Mouse (Mus musculus) gastrocnemius, adult 18-20 months (tissue): Measurements from ENCODE around the gene 9530077C05Rik. TPM values are rescaled to one million over a fixed set of nuclear protein-coding genes. Genes with fewer than 3 reads are reported as not detected.

Source experiments
- DNase-seq: peaks from one replicate; pipeline ENCODE4 v3.0.0; 2021; ENCODE audit warnings: low spot score
- total RNA-seq, 2 experiments: library from RNA; stranded (reverse); gene quantifications; 2 replicates each; pipeline ENCODE4 v1.2.3; 2021

9530077C05Rik gene
- total RNA-seq, 2 experiments from 2014 or later = 0.32 to 0.38 TPM

DNA sequence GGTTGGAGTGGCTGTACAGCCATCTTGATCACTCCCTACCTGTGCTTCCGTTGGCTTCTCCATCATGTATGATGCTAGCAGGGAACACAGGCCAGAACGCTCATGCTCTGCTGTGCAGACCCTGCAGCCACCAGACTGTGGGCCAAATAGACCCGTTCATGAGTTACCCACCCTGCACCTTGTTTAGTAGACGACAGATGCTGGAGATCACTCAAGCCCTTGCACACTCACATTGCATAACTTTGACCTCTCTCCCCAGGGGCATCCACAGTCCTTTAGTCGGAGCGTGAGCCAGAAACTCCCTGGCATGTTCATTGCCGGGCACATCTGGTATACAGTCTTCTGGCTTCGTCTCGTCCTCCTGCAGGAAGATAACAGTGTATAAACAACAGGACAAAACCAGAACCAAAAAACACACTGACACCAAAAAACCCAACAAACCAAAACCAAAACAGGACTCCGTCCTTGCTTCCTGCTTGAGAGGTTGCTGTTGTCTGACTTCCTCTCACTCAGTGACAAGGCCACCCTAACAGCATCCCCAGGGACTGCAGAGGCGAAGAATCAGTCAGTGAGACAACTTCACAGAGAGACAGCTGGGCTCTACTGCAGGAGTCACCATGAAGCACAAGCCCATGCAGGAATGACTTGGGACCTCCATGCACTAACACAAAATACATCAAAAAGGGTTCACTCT, 46.0 kb downstream of the 9530077C05Rik start:
- no peak for DNase-seq

DNA sequence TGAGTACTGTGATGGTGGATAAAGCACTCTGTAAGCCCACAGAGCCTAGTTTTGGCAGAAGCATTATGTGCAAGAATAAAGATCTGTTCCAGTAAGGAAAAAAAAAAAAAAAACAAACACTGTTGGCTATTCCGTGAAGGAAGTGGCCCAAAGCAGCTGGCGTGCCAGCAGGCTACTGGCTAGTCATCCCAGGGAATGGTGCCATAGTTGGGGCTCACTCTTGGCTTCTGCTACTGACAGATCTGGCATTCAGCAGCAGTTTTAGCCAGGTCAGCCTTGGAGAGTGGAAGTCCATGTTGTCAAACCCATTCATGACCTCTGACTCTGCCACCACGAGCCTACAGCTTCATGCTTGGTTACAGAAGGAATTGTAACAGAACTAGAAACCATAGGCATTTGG, 50.6 kb downstream of the 9530077C05Rik start:
- DNase-seq = peak; percentile 39

DNA sequence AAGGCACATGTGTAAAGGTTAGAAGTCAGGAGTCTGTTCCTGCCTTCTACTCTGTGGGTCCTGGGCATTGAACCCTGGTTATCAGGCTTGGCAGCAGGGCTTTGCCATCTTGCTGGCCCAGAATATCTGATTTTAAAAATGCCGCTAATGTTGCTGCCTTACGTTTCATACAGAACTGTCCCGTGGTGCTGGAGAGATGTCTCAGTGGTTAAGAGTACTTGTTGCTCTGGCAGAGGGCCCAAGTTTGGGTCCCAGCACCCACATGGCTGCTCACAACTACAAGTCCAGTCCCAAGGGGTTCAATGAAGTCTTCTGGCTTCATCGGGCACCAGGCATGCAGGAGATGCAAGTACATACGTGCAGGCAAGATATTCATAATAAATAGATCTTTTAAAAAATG, 54.9 kb downstream of the 9530077C05Rik start:
- no peak for DNase-seq

DNA sequence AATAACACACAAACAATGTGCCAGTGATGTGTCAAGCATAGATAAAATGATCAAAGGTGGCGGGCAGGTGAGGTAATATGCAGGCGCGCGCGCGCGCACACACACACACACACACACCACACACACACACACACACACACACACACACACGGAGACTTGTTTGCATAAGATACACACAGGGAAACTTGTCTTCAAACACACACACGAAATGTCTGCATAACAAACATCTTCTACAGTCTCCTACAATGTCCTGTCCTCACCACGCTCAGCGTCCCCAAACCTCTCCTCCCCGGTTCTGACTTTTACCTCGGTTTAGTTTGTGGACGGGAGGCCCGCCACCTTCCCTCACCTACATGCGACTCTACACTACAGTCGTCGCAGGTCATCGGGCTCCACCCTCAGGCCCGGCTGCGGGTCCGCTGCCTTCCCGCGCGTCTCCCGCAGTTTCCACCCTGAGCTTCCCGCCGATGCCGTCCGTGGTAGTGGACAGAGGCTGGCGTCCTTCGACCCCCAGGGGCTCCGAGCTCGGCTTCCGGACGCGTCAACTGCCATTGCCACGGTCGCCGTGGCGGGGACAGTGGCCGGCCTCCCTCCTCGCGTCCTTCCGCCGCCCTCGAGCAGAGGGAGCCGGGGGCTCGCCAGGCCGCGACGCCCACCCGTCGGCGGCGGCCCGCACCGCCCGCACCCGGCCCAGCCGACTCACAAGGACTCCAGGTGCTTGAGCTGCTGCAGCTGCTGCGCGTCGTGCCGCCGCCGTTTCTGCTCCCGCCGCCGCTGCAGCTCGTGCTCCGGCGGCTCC, 56.3 kb downstream of the 9530077C05Rik start:
- no peak for DNase-seq

DNA sequence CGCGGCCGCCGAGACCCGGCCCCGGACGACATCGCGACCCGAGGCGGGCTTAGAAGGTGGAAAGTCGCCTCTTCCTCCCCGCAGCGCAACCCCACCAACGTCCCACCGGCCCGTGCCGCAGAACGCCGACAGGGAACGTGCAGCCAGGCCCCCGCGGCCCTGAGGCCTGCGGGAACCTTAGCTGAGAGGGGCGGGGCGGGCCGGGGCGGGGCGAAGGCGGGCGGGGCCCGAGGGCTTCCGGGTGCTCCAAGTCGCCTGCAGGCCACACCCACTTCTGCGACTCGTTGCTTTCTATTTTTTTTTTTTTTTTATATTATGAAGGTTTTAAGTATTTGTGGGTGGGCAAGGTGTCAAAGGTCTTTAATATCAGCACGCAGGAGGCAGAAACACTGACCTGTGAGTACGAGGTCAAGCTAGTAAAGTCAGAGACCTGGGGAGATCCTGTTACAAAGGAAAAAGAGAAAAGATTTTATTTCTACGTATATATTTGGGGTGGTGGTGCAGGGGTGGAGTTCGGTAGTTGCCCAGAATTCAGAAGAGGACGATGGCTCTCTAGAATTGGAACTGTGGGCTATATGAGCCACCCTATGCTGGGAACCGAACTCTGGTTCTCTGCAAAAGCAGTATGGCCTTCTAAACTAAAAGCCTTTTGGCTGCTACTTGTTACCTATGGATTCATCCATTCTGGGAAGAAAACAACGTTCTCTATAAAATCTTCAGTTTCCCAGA, 57.0 kb downstream of the 9530077C05Rik start:
- DNase-seq = peak; percentile 56

DNA sequence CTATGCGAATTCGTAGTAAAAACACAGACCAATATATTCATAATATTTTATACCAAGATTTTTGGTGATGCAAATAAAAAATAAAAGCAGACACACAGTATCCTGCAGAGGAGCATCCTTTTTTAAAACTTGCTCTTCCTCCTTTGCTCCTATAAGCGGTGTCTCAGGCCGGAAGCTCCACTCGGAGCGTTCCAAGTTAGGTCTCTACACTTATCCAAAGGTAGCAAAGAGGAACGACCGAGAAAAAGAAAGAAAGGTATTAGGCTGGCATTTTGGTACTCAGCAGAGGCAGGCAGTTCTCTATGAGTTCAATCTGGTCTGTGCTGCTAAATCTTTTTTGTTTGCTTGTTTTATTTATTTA, 57.6 kb downstream of the 9530077C05Rik start:
- DNase-seq = no peak

DNA sequence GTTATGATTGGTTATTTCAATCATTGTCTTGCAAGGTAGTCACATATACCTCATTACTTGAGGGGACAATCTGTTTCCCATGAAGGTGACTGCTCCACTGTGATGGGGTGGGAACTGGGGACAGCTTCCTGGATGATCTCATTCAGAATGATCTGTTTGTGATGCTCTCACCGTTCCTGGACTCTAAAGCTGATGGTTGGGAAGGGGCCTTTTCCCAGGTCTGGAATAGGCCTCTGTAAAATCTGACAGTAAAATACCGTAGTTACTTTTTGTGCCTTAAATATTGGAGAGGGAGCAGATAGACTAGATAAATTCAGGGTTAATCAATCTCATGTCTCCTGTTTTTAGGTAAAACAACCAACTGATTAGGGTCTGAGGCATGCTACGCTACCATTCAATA, 58.3 kb downstream of the 9530077C05Rik start, which contains the start of gene Rp9:
Gene Rp9 (minus strand): TSS at position 101 of the 400 bp plus-strand sequence.
- no peak for DNase-seq

DNA sequence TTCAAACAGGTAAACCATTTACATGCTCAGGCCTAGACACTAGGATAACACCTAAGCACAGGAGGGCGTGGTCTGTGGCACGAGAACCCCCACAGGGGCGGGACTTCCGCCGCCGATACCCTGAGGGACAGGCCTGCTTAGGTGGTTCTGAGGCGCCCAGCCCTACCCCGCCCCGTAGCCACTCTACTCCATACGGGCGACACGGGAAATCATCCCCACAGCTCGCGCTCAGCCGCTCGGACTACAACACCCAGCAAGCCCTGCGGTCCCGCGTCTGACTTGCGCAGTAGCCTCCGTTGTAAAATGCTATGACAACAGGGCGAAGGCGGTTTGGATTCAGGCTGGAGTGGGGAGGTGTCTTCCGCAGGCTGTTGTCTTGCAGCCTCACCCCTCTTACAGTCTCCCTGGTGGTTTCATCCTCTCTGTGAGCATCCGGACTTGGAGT, 64.1 kb downstream of the 9530077C05Rik start, which contains the start of gene Bbs9:
Gene Bbs9 (plus strand): TSS at position 292 of the 445 bp plus-strand sequence.
- peak; percentile 92 for DNase-seq

DNA sequence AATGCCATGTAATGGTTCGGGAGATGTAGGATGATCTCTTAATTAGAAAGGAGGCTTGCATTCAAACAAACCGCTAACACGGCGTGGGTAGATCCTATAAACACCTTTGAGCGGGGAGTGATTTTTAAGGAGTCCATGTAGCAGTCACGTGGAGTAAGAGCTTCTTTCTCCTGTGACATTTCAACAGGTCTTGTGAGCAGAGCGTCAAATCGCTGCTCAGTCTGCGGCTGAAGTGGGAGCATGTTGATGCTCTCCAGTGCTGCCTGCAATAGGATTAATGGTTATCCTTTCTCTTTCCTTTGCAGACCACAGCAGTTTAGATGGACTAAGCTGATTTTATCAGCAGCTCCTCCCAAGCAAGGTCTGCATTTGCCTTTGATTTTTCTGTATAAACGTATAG, 65.0 kb downstream of the 9530077C05Rik start:
- DNase-seq = peak; percentile 8

DNA sequence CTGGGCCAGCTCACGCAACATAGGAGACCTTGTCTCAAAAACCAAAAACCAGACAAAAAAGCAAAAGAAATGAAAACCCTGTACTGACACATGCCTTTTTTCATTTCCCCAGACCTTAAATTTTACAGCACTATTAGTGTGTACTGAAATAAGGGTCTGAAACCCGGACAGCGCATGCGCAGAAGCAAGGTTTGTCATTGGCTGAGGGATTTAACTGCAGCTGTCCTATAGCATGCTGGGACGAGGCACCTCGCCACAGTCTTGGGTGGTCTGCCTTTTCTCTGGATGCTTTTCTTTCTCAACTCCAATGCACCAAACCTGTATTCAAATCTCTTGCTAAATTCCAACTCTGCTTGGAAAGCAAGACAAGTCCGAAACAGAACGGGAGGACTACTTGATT, 67.6 kb downstream of the 9530077C05Rik start:
- DNase-seq = no peak

DNA sequence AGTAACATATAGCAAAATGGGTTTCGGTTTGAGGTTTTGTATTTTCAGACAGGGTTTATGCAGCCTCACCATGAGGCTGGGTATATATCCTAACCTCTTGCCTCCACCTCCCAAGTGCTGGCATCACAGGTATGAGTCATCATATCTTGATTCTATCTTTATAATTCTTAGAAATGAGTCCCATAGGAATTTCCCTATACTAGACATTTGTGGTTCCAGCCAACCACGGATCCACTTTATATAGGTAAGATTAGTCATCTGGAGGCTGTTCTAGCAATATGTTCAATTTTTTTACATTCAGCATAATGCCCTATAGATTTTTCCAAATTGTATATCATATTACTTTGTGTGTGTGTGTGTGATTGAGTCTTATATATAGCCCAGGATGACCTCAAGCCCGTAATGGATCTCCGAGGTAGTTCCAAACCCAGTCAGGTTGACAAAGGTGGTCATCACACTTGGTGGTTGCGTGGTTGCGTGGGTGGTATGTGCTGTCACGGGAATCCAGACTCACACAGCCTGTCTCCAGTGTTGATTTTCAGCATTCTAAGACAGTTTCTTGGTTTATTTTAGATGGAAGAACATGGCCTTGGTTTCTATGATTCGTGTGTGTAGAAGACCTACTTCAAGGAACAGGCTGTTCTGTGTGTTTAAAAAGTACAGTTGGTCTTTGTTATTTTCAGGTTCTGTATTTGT, 72.7 kb downstream of the 9530077C05Rik start:
- no peak for DNase-seq

DNA sequence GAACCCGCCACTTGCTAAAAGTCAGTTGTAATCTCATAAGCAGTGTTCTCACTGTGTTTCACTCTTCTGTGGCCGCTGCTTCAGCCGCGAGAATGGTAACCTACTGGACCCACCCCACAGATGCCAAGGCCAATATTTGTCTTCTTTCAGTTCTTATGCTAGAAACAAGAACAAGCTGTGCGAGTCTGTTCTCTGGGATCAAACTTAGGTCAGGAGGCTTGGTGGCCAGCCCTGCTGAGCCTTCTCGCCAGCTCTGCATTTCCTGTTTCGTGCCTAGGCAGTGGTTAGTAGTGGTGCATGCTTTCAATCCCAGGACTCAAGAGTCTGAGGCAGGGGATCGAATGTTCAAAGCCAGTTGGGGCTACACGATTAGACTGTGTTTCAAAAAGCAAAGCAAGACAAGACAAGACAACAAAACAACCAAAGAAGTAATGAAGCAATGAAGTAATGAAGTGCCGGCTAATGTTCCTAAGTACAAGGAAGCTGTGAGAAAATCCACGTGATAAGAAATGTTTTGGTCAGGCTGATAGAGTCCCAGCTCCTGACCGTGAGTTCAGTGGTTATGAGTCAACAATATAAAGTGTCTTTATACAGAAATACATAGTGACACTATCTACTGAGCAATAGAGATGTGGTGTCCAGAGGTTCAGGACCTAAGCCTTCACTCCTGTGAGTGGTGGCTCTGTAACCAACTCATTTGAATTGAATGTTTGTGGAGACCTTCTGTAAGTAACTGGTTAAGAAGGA, 73.4 kb downstream of the 9530077C05Rik start:
- no peak for DNase-seq

DNA sequence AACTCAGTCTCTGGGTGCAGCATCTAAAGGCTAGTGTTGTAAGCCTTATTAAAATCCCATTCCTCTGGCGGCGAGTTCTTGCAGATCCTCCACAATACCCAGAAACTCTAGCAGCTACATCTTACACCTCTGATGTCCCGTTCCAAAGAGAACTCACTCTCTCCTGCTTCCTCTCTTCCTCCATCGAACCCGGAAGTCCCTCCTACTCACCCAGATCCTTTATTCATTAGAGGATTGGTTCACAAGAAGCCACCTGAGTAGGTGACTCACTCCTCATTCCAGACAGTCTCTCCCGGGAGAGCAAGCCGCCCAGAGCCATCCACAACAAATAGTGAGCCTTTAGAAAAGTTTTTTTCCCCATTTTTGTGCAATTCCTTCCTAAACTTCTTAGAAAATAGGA, 74.9 kb downstream of the 9530077C05Rik start:
- DNase-seq = no peak

DNA sequence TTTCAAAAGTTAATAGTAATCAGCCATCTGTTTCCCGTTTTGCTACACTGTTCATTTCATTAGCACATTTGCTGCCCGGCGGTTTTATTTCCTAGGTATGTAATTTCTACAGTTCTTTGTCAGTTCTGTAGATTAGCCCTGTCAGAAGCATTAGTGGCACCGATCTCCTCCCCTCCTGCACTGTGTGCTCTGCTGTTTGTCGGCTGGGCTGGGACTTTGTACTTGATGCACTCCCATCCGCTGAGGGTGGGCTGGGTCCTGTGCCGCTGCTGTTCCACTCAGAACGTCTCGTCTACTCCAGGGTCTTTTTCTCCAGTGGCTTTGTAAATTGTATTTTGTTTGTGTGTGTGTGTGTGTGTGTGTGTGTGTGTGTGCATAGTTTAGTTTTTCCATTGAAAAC, 77.7 kb downstream of the 9530077C05Rik start:
- no peak for DNase-seq

Other genes with a start within 250 kb of the 9530077C05Rik start
- not detected for gene Zfp872, start 223.4 kb upstream of the 9530077C05Rik start, total RNA-seq
- 1 to 10 TPM; 6.1 to 6.3 TPM for gene Zfp809, start 185.8 kb upstream of the 9530077C05Rik start, total RNA-seq
- not detected for gene Zfp599, start 151.6 kb upstream of the 9530077C05Rik start, total RNA-seq
- gene Zfp810, start 103.9 kb upstream of the 9530077C05Rik start, total RNA-seq = under 1 TPM; 0.34 to 0.36 TPM
- gene Anln, start 22.3 kb upstream of the 9530077C05Rik start, total RNA-seq = 1 to 10 TPM; 1.3 TPM
- not detected for gene Gm17545, start 42.8 kb downstream of the 9530077C05Rik start, total RNA-seq
- 10 to 100 TPM; 37.0 to 37.5 TPM for gene Rp9, start 58.2 kb downstream of the 9530077C05Rik start, total RNA-seq
- 1 to 10 TPM; 8.5 to 8.9 TPM for gene Bbs9, start 64.2 kb downstream of the 9530077C05Rik start, total RNA-seq